Mouse (Mus musculus) megakaryocyte-erythroid progenitor cell, adult 5-6 weeks (primary cell): Measurements from ENCODE around the gene Ptpn13. TPM values are rescaled to one million over a fixed set of nuclear protein-coding genes. Genes with fewer than 3 reads are reported as not detected.

Source experiments
- ATAC-seq: replicated peaks from 2 replicates; pipeline ENCODE4 v1.8.0; 2016; ENCODE audit warnings: mild to moderate bottlenecking, inconsistent platforms; ENCODE audit not compliant: severe bottlenecking, poor library complexity, low FRiP score, low TSS enrichment
- total RNA-seq, 2 experiments: library from RNA; stranded (forward) in 1 of 2; stranded (reverse) in 1 of 2; fragments of 200-1000, 215-1000 nt in 1 of 2; fragments of >200 nt in 1 of 2; fragmentation: Nextera tagmentation in 1 of 2; gene quantifications; 2 replicates each; pipeline ENCODE4 v1.2.3; 2014 to 2017

Gene Ptpn13
- total RNA-seq, 2 experiments from 2014 or later: 7.9 to 8.7 TPM

DNA sequence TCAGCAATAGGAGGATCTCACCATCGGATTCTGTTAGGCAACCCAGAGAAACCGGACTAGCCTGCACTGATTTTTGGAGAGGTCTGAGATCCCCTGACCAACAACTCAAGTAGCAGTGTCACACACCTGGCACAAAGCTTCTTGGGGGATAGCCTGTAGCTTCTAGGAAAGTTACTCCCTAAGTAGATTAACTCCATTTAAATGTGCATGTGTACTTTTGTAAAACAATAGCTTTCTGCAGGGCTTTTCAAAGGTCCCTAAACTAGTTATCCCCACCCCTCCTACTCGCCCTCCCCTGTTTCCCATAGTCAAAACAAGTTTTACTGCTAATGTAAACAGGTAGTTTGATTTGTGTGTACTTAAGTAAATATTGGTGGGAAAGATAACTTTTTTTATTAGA, 6.1 kb upstream of the Ptpn13 start:
- no peak for ATAC-seq

DNA sequence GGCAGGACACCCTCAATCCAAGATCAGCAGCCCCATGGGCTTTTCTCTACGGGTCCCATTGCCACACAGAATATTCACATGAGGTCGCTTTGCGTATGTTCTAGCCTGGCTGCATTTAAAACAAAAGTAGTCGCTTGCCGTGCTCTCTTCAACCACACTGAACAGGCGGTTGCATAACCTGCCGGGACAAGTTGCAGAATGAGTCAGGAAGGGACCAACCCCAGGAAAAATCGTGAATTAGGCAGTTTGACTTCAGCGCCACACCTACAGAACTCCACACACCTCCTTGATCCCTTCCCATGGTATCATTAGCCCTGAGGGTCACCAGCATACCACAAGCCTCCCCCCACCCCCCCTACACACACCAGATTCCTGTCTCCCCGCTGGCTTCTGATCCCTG, 4.4 kb upstream of the Ptpn13 start:
- ATAC-seq: no peak

DNA sequence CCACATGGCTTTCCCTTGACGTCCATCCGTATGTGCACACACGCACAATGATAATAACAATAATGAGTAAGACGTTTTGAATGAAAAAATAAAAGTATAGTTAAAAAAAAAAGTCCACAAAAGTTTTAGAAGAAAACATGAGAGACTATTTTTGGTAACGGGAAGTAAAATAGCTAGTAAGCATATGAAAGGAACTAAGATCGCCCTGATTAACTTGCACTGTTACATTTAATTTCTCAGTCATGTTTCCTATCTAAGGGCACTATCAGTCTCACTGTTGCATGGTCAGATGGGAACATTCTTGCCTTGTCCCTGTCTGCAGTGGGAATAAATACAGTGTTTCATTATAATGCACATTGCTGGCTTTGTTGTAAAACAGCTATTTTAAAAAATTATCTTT, 2.4 kb upstream of the Ptpn13 start:
- ATAC-seq: no peak

DNA sequence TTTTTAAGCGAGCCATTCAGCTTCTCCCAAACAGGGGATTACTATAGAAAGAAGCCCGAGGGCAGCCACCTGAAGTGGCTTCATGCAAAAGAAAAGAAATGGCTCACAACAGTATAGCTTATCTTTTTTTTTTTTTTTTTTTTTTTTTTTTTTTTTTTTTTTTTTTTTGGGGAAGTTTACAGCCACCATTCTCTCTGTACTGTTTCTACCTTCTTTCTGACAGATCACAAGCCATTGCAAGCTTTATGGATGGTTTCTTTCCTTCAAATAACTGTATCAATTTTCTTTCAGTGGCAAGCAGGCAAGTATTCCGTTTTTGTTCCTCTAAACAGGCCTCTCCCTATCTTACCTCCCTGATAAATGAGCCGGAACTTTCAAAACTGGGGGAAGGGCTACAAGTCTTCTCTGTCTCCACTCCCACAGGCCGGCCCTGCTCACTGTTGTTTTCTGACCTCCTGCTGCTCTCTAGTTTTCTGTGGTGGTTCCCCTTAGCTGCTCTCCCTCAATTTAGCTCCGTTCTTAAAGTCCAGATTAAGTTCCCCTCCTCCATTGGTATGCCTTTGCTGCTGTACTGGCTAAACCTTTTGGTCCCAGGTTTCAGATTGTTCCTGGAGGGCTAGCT, 1.6 kb upstream of the Ptpn13 start:
- no peak for ATAC-seq

DNA sequence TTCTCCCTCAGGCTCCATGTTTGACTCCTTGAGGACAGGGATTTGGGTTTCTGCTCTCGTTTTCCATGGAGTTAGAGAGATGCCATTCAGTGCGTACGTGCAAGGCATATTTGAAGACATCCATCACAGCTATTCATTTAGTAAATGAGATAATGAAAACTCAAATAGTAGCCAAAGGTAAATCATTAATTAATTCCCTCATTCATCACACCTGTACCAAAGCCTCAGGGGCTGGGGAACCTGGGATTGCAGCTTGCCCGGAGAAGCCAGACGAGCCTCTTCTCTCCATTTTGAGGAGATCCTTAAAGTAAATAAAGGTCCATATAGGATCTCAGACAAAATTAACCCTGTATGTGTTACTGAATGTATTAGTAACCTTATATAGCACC, 1.1 kb upstream of the Ptpn13 start:
- ATAC-seq: no peak

DNA sequence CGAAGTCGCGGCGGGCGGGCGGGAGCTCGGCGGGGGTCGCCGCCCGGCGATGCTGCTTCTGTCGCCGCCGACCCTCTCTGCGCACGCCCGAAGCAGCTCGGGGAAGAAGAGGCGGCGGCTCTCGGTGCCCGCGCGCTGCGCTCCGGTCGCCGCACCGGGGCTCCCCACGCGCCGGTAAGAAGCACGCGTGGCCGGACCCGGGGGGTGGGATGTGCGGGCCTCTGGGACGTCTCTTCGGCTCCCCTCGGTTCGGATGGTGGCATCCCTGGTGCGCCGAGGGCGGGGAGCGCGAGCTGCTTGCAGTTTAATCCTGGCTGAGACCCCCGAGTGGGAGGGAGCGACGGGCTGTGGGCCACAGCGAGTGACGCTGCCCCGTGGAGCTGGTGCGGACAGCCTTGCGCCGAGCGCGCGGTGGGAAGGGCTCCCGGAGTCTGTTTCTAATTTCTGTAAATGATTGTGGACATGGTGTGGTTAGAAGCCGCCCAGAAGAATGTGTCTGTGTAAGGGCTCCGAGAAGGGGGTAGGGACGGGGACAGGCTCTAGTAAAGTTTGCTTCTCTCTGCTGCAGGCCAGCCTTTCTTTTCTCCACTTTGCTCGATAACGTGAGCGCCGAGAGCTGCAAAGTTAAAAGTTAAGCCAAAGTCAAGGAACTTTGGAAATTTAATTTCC, 505 bp downstream of the Ptpn13 start:
- peak; percentile 22; the same call in 1 of the 2 replicates for ATAC-seq

DNA sequence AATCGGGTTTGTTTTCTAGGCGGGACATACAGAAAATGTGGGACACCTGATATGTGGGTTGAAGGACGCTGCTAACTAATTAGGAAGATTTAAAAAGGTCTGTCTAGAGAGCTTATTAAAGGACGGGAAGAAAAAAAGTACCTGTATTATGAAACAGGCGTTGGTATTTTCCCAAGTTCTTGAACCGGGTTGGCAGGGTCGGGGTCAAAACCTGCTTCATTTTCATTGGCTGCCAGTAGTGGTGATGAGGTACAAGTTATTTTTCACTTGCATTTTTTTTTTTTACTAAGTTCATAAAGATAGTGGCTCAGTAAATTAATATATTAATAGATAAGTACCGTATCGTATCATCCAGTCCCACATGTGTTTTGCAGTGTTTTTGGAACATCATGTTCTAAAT, 1.3 kb downstream of the Ptpn13 start:
- no peak for ATAC-seq

DNA sequence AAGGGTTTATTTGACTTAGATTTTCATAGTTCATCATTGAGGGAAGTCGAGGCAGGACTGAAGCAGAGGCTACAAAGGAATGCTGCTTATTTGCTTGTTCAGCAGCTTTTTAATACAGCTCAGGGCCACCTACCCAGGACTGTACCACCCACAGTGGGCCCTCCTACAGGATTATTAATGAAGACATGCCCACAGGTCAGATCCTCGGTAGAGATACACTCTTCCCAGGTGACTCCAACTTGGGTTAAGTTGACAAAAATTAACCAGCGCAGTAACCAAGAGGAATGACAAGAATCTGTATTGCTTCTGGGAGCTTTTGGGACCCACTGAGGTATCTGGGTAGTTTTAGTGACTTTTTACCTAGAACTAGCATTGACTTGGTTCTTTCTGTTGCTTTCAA, 6.0 kb downstream of the Ptpn13 start:
- no peak for ATAC-seq

DNA sequence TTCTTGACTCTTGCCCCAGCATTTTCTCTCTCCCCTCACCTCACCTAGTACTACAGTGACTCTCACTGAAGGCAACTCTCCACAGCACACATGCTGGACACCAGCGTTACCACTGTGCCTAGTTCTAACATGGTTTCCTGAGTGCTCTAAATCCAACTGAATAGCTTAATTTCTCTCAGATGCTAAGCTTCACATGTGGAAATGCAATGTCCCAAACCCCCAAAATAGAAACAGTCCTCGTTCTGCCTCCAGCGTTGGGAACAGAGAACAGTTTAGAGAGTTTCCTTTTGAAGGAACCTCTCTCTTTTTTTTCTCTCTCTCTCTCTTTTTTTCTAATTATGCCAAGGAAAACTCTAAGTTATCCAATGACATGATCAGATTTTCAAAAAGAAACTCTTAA, 6.5 kb downstream of the Ptpn13 start:
- ATAC-seq: no peak

DNA sequence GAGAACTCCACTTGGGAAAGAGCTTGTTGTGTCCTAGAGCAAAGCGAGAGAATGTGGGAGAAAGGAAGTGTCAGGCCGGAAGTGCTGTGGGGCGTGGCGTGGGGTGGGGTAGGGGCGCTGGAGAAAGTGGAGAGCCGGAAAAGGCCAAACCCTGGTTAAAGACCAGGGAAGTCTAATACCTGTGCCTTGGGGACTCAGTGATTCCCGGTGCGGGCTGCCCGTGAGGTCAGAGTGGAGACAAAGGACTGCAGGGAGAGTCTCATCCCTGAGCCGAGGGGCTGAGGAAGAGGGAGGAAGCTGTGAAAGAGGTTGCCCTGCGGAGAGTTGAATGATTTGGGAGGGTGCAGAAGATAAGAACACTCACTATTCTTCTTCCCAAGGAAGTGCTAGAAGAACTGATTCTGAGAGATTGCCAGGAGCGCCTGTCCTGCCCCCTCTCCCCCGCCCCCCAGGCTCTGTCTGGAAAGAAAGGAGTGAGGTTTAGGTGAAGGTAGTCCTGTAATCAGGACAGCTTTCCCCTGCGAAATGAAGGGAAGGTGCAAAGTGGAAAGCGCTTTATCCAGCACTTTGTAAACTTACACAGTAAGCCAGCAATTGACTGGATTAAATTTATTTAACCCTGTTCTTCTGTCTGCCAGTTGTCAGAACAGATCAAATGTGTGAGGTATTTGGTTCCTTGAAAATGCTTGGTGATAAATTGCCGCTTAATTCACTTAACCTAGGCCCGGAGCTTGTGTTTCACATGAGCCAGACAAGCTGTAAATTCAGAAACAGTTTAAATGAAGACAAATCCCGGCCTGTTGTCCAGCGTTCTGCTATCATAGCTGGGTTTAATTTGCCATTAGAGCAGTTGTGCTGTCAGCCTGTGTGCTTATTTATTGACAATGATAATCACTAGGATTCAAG, 11.3 kb downstream of the Ptpn13 start:
- ATAC-seq: no peak

DNA sequence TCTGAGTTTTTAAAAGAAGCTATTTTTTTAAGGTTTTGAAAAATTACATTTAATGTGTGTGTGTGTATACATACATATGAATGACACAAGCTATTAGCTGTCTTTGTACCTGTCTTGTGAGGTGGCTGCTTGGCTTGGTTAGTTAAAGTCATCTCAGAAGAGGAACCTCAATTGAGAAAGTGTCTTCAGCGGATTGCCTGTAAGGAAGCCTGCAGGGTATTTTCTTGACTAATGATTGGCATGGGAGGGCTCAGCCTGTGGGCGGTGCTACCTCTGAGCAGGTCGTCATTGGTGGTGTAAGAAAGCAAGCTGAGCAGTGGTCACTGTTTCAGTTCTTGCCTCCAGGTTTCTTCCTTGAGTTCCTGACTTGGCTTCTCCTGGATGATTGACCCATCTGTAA, 12.7 kb downstream of the Ptpn13 start:
- no peak for ATAC-seq

DNA sequence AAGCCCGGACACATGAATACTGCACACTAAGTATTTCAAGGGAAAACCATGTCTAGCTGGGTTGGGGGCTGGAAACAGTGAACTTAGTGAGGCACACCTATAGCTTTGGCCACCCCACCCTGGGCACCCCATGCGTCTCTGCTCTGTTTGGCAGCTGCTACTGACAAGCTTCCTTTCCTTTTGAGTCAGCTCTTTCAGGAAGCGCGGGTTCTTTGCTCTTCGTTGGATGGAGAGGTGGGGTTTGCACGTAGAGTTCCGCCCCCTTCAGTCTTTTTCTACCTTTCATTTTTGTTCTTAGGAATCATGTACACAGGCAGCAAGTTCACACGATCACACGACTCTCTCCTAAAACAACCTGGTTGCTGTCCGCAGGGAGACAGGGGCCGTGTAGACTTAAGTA, 14.2 kb downstream of the Ptpn13 start:
- no peak for ATAC-seq

DNA sequence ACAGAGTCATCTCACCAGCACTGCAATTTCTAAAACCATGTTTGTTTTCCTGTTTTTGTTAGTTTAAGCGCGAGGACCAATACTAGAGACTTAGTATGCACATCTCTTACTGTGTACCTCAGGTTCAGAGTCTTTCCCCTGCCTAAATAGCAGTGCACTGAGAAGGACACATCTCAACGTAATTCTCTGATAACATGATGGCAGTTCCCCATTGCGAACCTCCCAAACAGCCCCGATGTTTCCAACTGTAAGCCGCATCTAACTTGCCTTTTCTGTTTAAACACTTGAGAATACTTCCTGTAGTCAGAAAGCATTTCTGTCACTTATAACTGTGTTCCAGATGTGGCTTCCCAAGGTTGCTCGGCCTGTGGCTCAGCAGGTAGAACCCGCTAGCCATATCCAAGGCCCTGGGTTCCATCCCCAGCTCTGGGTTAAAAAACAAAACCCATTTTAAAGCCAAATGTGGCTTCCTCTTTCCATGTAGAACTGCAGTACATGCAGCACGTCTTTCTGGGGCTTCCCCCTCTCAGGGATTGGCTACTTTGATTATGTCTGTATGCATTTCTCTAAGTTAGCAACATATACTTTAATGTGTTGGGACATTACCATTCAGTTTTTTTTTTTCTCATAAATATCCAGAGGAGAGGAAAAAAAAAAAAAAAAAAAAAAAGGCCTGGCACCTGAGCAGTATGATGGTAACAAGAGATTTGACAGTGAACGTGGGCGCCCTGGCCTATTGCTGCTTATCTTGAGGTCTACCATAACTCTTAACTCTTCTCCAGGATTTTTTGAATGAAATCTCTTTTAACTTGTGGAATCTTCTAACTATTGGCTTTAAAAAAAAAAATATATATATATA, 15.7 kb downstream of the Ptpn13 start:
- ATAC-seq: no peak

DNA sequence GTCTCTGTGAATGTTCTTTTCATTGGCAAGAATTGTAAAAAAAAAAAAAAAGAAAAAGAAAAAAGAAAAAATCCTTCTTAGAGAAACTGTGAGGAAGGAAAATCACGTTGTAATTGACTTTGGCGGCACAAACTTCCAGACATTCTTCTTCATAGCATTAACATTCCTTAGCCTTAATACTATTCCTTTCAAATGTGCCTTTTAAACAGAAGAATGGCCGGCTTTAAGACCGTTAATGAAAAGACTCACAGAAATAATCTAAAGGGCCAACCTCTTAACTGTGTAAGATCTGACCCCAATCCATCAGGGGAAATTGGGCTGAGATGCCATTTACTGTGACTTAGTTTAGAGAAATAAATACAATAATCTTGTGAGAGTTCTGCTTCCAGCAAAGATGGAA, 16.7 kb downstream of the Ptpn13 start:
- no peak for ATAC-seq

DNA sequence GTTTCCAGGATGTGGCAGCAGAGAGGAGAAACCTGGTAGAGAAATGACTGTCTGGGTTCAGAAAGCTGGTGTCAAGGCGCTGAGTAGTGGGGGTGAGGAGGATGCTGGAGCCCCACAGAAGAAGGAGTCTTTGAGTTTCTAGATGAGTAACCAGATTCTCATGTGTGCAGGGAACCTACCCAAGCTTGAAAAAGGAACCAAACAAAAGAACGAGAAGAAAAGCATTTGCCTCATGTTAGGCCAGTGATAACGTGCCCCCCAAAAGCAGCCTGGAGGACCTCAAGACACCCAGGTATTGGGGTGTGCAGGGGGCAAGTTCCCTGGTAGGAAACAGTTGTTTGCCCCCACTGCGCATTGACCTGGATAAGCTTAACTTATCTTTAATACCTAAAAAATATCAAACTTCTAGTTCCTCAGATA, 17.3 kb downstream of the Ptpn13 start:
- no peak for ATAC-seq

DNA sequence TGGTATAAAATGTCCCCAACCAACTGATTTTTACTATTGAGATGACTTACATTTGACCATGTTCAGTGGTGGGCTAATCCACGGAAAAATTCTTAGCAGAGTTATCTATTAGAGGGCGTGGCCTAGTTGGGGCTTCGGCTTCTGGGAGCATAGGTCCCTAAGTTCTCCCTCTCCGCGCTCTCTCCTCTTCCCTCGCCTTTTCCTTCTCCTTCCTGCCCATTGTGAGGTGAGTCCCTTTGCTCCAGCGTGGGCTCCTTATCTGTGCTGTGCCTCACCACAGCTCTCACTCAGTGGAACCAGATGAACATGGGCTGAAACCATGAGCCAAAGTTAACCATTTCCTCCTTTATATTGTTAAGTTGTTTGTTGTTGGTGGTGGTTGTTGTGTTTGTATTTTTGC, 17.9 kb downstream of the Ptpn13 start:
- peak; percentile 45; the same call in 1 of the 2 replicates for ATAC-seq

DNA sequence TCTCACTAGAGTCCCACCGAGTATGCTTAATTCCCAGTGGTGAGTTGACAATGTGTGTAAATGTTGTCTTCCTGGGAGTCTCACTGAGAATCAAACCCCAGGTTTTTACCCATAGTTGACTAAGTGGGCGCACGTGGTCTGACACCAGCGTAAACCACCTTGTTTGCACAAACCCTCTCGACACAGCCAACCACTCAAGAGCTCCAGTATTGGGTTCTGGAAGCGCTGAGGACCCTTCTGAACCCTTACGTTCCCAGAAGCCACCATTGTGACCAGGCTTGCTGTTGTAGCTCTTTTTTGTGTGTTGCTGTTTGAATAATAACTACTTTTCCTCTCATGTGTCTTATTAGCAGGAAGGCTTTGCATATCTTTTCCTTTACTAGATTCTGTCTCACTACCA, 20.4 kb downstream of the Ptpn13 start:
- ATAC-seq: no peak

DNA sequence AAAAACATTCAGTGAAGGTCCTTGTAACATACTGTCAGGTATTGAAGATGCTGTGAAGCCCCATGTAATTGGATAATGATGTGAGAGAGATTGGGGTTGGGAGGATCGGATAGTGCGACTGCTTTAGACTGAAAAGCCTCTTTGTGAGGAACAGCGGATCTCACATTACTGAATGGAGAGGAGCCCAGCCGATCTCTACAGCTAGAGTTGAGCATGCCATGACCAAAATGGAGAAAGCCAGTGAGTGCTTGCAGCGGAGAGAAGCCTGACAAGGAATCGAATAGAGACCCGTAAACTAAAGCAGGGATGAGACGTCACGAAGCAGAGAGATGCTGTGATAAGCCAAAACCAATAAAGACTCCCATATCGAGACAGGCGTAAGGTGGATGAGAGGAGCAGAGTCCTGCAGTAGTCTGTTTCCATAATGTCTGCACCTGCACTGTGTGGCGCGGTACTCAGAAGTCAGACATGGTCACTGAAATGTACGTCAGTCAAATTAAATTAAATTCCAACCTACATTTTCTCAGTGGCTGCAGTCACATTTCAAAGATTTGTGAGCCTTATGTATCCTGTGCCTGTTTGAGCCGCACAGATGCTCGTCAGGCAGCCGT, 22.9 kb downstream of the Ptpn13 start:
- ATAC-seq: no peak

DNA sequence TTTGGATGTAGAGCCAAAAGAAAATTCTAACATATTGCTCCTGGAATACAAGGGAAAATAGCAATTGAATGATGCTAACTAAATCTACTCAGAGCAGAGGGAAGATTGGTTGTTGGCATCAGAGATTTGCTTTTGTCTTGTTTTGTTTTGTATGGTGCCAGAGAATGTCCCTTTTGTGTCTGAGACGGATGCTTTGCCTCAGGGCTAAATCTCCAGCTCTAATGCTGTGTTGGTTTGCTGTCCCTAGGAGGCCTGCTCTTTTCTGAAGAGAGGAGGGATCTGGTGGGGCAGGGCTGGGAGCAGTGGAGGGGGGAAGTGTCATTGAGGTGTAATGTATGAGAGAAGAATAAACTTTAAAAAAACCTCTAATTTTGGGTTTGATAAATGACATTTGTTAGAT, 23.5 kb downstream of the Ptpn13 start:
- no peak for ATAC-seq
